Mouse (Mus musculus) forebrain, postnatal 0 days (tissue): Measurements from ENCODE around the gene Thap11. TPM values are rescaled to one million over a fixed set of nuclear protein-coding genes. Genes with fewer than 3 reads are reported as not detected.

Experiments
- ATAC-seq: fragments of 200-750 bp; cut with Nextera tagmentation; 2 replicates; pipeline ENCODE4 v1.8.0; 2017; ENCODE audit warnings: mild to moderate bottlenecking, moderate library complexity
- DNase-seq: peaks from one replicate; pipeline ENCODE4 v3.0.0-alpha.2; 2015
- H3K27ac ChIP-seq: fragments of 300-500 bp; sonication (generic); 2 replicates; pipeline ENCODE4 v1.5.1; 2014; ENCODE audit warnings: low read depth, mild to moderate bottlenecking, antibody characterized with exemption, low read length, moderate library complexity, mixed read lengths
- H3K27me3 ChIP-seq: fragments of 300-500 bp; sonication (generic); 2 replicates; pipeline ENCODE4 v1.6.1; 2014; ENCODE audit warnings: mild to moderate bottlenecking, low read length, mixed read lengths; ENCODE audit not compliant: insufficient read depth
- H3K36me3 ChIP-seq: fragments of 300-500 bp; sonication (generic); 2 replicates; pipeline ENCODE4 v1.6.1; 2014; ENCODE audit warnings: mild to moderate bottlenecking, moderate library complexity; ENCODE audit not compliant: insufficient read depth
- H3K4me1 ChIP-seq: fragments of 300-500 bp; sonication (generic); 2 replicates; pipeline ENCODE4 v1.6.1; 2014; ENCODE audit warnings: antibody characterized with exemption; ENCODE audit not compliant: insufficient read depth
- H3K4me2 ChIP-seq: fragments of 300-500 bp; sonication (generic); 2 replicates; pipeline ENCODE4 v1.6.1; 2014; ENCODE audit warnings: low read depth, mild to moderate bottlenecking, moderate library complexity
- H3K4me3 ChIP-seq: fragments of 300-500 bp; sonication (generic); 2 replicates; pipeline ENCODE4 v1.5.1; 2014; ENCODE audit warnings: low read depth, low read length, mixed read lengths
- H3K9ac ChIP-seq: fragments of 300-500 bp; sonication (generic); 2 replicates; pipeline ENCODE4 v1.6.1; 2014; ENCODE audit warnings: mild to moderate bottlenecking
- H3K9me3 ChIP-seq: fragments of 300-500 bp; sonication (generic); 2 replicates; pipeline ENCODE4 v1.6.1; 2016; ENCODE audit warnings: low read length
- CTCF ChIP-seq: sonication (generic); IDR thresholded peaks from 2 replicates; pipeline ENCODE4 v1.5.1; 2016; ENCODE audit warnings: antibody characterized with exemption, control low read depth, low read depth
- WGBS: fragments of 180-500 bp; shearing (Covaris S2); extraction: QIAGEN DNeasy Blood & Tissue Kit; methylation state at CpG from one replicate; pipeline ENCODE4 v1.1.7; 2014; 5-methylcytosine and 5-hydroxymethylcytosine counted together
- polyA plus RNA-seq: library from polyadenylated mRNA; unstranded; fragments of >200 nt; fragmentation: Nextera tagmentation; extraction: Ambion mirVana; gene quantifications from 2 replicates; pipeline ENCODE4 v1.2.1, GENCODE M21; 2015
- total RNA-seq: library from RNA; depleted of rRNA; stranded (reverse); fragments of >200 nt; gene quantifications from 2 replicates; pipeline ENCODE4 v1.2.3, GENCODE M21; 2014

Thap11 gene
- total and polyA plus RNA-seq, 2 experiments from 2014 or later, result 48.6 to 60.4 TPM

GRCm38 (mm10) chr8:105880754-105881520 lies 26.0 kb downstream of the Thap11 start, which contains the start of gene Edc4:
Gene Edc4 (plus strand): TSS chr8:105880881.
- peak; percentile 90 for DNase-seq
- Histone ChIP-seq H3K36me3 (peaks cover 51% of the 10 kb centered on the region), H3K4me3 (peak within 1 kb of the TSS; percentile 93), H3K27ac (peak within 1 kb of the TSS; percentile 73), H3K4me2 (peak within 1 kb of the TSS; percentile 67), H3K4me1 (peaks cover 10% of the 10 kb centered on the region; the same call in 1 of the 2 replicates), H3K9ac (peak within 1 kb of the TSS; percentile 92), H3K27me3 (no peaks in the 10 kb centered on the region), H3K9me3 (no peaks in the 10 kb centered on the region)
- peak; percentile 93 for ATAC-seq
- under 1% methylated on average over 45 of the region's 45 CpGs for WGBS
- no peak for TF ChIP-seq CTCF

GRCm38 (mm10) chr8:105889756-105890465 lies 35.0 kb downstream of the Thap11 start:
- DNase-seq, result no peak
- 78% methylated on average over 12 of the region's 12 CpGs for WGBS

GRCm38 (mm10) chr8:105890870-105891269 lies 35.9 kb downstream of the Thap11 start:
- Histone ChIP-seq H3K4me3 (no peak overlapping the region), H3K27me3 (no peaks in the 10 kb centered on the region), H3K27ac (no peak overlapping the region), H3K9ac (no peak overlapping the region), H3K4me1 (no peaks in the 10 kb centered on the region), H3K9me3 (no peaks in the 10 kb centered on the region), H3K36me3 (peaks cover 79% of the 10 kb centered on the region), H3K4me2 (no peak overlapping the region)
- 79% methylated on average over 6 of the region's 6 CpGs for WGBS
- DNase-seq (peak; percentile 23), ATAC-seq (0 out of 2 replicates have a peak, but pooled peaks have one; percentile 9)
- no peak for TF ChIP-seq CTCF

More at GRCm38 (mm10) chr8:105889756-105890465, 35.0 kb downstream of the Thap11 start:
- no peaks in the 10 kb centered on the region for H3K27me3 ChIP-seq
- TF ChIP-seq CTCF, result no peak
- no peaks in the 10 kb centered on the region for H3K4me1 ChIP-seq
- no peak overlapping the region for H3K27ac ChIP-seq
- H3K9ac ChIP-seq, result no peak overlapping the region
- H3K4me3 ChIP-seq, result no peak overlapping the region
- ATAC-seq, result no peak
- H3K4me2 ChIP-seq, result no peak overlapping the region
- H3K9me3 ChIP-seq, result no peaks in the 10 kb centered on the region
- peaks cover 85% of the 10 kb centered on the region for H3K36me3 ChIP-seq

- Histone ChIP-seq H3K4me2 (no peak overlapping the region), H3K36me3 (peaks cover 63% of the 10 kb centered on the region), H3K27ac (no peak overlapping the region), H3K4me3 (no peak overlapping the region), H3K9ac (no peak overlapping the region), H3K9me3 (no peaks in the 10 kb centered on the region), H3K27me3 (no peaks in the 10 kb centered on the region), H3K4me1 (no peaks in the 10 kb centered on the region)
- peak; percentile 40; the same call in 1 of the 2 replicates for ATAC-seq
- 88% methylated on average over 6 of the region's 6 CpGs for WGBS
- peak; percentile 62 for TF ChIP-seq CTCF
- peak; percentile 28 for DNase-seq
These were observed 37.5 kb downstream of the Thap11 start for GRCm38 (mm10) chr8:105892432-105892831.

GRCm38 (mm10) chr8:105893339-105893738 lies 38.4 kb downstream of the Thap11 start, which contains the start of gene Nrn1l:
Gene Nrn1l (plus strand): TSS chr8:105893567.
- H3K4me3 ChIP-seq, result no peak within 1 kb of the TSS
- H3K27ac ChIP-seq, result no peak within 1 kb of the TSS
- H3K4me2 ChIP-seq, result no peak within 1 kb of the TSS
- H3K4me1 ChIP-seq, result no peaks in the 10 kb centered on the region
- H3K27me3 ChIP-seq, result no peaks in the 10 kb centered on the region
- H3K9me3 ChIP-seq, result no peaks in the 10 kb centered on the region
- DNase-seq (peak; percentile 78), ATAC-seq (peak; percentile 87)
- 4% methylated on average over 11 of the region's 11 CpGs for WGBS
- no peak for TF ChIP-seq CTCF
- H3K36me3 ChIP-seq, result peaks cover 54% of the 10 kb centered on the region
- H3K9ac ChIP-seq, result no peak within 1 kb of the TSS

- Histone ChIP-seq H3K4me2 (no peak overlapping the region), H3K4me3 (no peak overlapping the region), H3K27ac (no peak overlapping the region), H3K36me3 (peaks cover 9% of the 10 kb centered on the region), H3K4me1 (no peaks in the 10 kb centered on the region), H3K9ac (no peak overlapping the region), H3K27me3 (no peaks in the 10 kb centered on the region), H3K9me3 (no peaks in the 10 kb centered on the region)
- no peak for DNase-seq
- TF ChIP-seq CTCF, result no peak
- no peak for ATAC-seq
- 81% methylated on average over 9 of the region's 9 CpGs for WGBS
These were observed 43.0 kb downstream of the Thap11 start for GRCm38 (mm10) chr8:105897801-105898480.
